Mouse (Mus musculus) C2C12 (cell line): ENCODE data around the gene Thoc5. TPM values are rescaled to one million over a fixed set of nuclear protein-coding genes. Genes with fewer than 3 reads are reported as not detected.

ENCODE experiments used
- H3K27me3 ChIP-seq: one replicate; pipeline ENCODE4 v1.6.1; 2011; ENCODE audit not compliant: control insufficient read depth, insufficient read depth, insufficient read length
- H3K36me3 ChIP-seq: one replicate; pipeline ENCODE4 v1.6.1; 2011; ENCODE audit not compliant: control insufficient read depth, insufficient read depth
- H3K4me3 ChIP-seq: one replicate; pipeline ENCODE4 v1.5.1; 2011; ENCODE audit warnings: mild to moderate bottlenecking, control low read depth; ENCODE audit not compliant: poor library complexity, insufficient read depth, severe bottlenecking
- H3K79me2 ChIP-seq: one replicate; pipeline ENCODE4 v1.6.1; 2011; ENCODE audit not compliant: control insufficient read depth, insufficient read depth
- H3K79me3 ChIP-seq: one replicate; pipeline ENCODE4 v1.6.1; 2011; ENCODE audit warnings: low read depth, control low read depth
- H3ac ChIP-seq: one replicate; pipeline ENCODE3; 2011; ENCODE audit warnings: low read depth; ENCODE audit not compliant: control insufficient read depth, insufficient read length
- CEBPB ChIP-seq: IDR thresholded peaks from one replicate; pipeline ENCODE4 v1.6.1; 2011; ENCODE audit warnings: low read depth, mild to moderate bottlenecking, control low read depth, moderate library complexity
- CTCF ChIP-seq: IDR thresholded peaks from one replicate; pipeline ENCODE4 v1.5.1; 2011; ENCODE audit not compliant: control insufficient read depth, insufficient read depth, insufficient read length
- FOSL1 ChIP-seq: IDR thresholded peaks from one replicate; pipeline ENCODE4 v1.8.0; 2011; ENCODE audit warnings: mild to moderate bottlenecking, low read length; ENCODE audit not compliant: poor library complexity, insufficient read depth, severe bottlenecking
- MAX ChIP-seq: IDR thresholded peaks from one replicate; pipeline ENCODE4 v1.6.1; 2011; ENCODE audit warnings: mild to moderate bottlenecking, control low read depth
- MYOD1 ChIP-seq: IDR thresholded peaks from one replicate; pipeline ENCODE4 v1.6.1; 2011; ENCODE audit warnings: low read depth; ENCODE audit not compliant: control insufficient read depth, insufficient read length
- MYOG ChIP-seq: IDR thresholded peaks from one replicate; pipeline ENCODE4 v1.6.1; 2011; ENCODE audit not compliant: control insufficient read depth, insufficient read length; ENCODE audit errors: extremely low read depth
- USF1 ChIP-seq: IDR thresholded peaks from one replicate; pipeline ENCODE4 v1.6.1; 2011; ENCODE audit warnings: low read depth, mild to moderate bottlenecking, control low read depth, moderate library complexity
- microRNA-seq: library from miRNA; unstranded; fragments of <30 nt; microRNA quantifications from one replicate; pipeline ENCODE4, GENCODE M21; 2019; ENCODE audit warnings: borderline microRNAs expressed
- polyA plus RNA-seq: library from polyadenylated mRNA; unstranded; fragments of >200 nt; fragmentation: generic; extraction: Trizol; gene quantifications from one replicate; pipeline ENCODE4 v1.2.1, GENCODE M21; 2012; ENCODE audit warnings: missing spikeins

Gene Thoc5
- polyA plus RNA-seq, 1 experiment: 44.1 TPM

GRCm38 (mm10) chr11:4974376-4975122, 79.4 kb downstream of the Thoc5 start:
- no peak for TF ChIP-seq FOSL1
- no peak for TF ChIP-seq USF1
- no peak for TF ChIP-seq MYOD1
- no peak for TF ChIP-seq MYOG
- no peak for TF ChIP-seq CEBPB
- TF ChIP-seq MAX: no peak
- TF ChIP-seq CTCF: no peak
- Histone ChIP-seq H3K36me3 (no peaks in the 10 kb centered on the region), H3K4me3 (no peak overlapping the region), H3K27me3 (peaks cover 6% of the 10 kb centered on the region), H3ac (no peak overlapping the region), H3K79me2 (no peaks in the 10 kb centered on the region), H3K79me3 (no peaks in the 10 kb centered on the region)

GRCm38 (mm10) chr11:4975623-4976022, 80.5 kb downstream of the Thoc5 start:
- no peaks in the 10 kb centered on the region for H3K79me3 ChIP-seq
- H3K79me2 ChIP-seq: no peaks in the 10 kb centered on the region
- TF ChIP-seq CTCF: peak; percentile 51
- no peak for TF ChIP-seq USF1
- H3K27me3 ChIP-seq: peaks cover 5% of the 10 kb centered on the region
- no peaks in the 10 kb centered on the region for H3K36me3 ChIP-seq
- no peak overlapping the region for H3ac ChIP-seq
- H3K4me3 ChIP-seq: no peak overlapping the region

Small RNA genes lying within 50 kb of the gene (microRNA-seq; reads per million reads assigned to microRNA genes)
- gene Mir6918: not detected

Other genes with a start within 250 kb of the Thoc5 start
- gene Uqcr10, start 191.0 kb upstream of the Thoc5 start, polyA plus RNA-seq: 905 TPM
- 41.5 TPM for gene Zmat5, start 190.6 kb upstream of the Thoc5 start, polyA plus RNA-seq
- 0.06 TPM for gene Cabp7, start 148.5 kb upstream of the Thoc5 start, polyA plus RNA-seq
- 36.2 TPM for gene Nf2, start 45.8 kb upstream of the Thoc5 start, polyA plus RNA-seq
- 15.1 TPM for gene Nipsnap1, start 21.4 kb upstream of the Thoc5 start, polyA plus RNA-seq
- gene Nefh, start 52.7 kb downstream of the Thoc5 start, polyA plus RNA-seq: 0.02 TPM
- 40.9 TPM for gene Ap1b1, start 91.5 kb downstream of the Thoc5 start, polyA plus RNA-seq
- gene Rasl10a, start 162.8 kb downstream of the Thoc5 start, polyA plus RNA-seq: 1.0 TPM
- 104 TPM for gene Gas2l1, start 170.0 kb downstream of the Thoc5 start, polyA plus RNA-seq
- 12.0 TPM for gene Rhbdd3, start 203.6 kb downstream of the Thoc5 start, polyA plus RNA-seq
- gene Ewsr1, start 203.9 kb downstream of the Thoc5 start, polyA plus RNA-seq: 178 TPM